In genomic region chr3:85573216-85573863, GRCm38 (mm10) we compare ENCODE assay signal across 8 mouse cellular contexts. TPM values are rescaled to one million over a fixed set of nuclear protein-coding genes. Genes with fewer than 3 reads are reported as not detected.
A peak's percentile ranks its signal among the peaks of the same experiment; 100 is the strongest.
DNase-seq lines count a peak whose midpoint lies in the region; ATAC-seq and TF ChIP-seq lines count a peak whose summit lies in the region.

No protein-coding gene starts in this region.

- peak overlapping the region; percentile 92 for H3K27ac ChIP-seq in gastrocnemius, adult 2 months
- H3K27ac ChIP-seq in forebrain, embryonic 15.5 days (replicated peaks), result peak overlapping the region; percentile 68
- no peak overlapping the region for H3K27ac ChIP-seq in liver, embryonic 15.5 days (replicated peaks)

- WGBS in forebrain, embryonic 15.5 days, result 21% methylated on average over 6 of the region's 6 CpGs
- 13% methylated on average over 6 of the region's 6 CpGs for WGBS in liver, embryonic 15.5 days (ENCODE audit: insufficient replicate concordance)

- no peaks in the 10 kb centered on the region for H3K9me3 ChIP-seq in forebrain, embryonic 15.5 days
- no peaks in the 10 kb centered on the region for H3K9me3 ChIP-seq in liver, embryonic 15.5 days (replicated peaks)

- intact Hi-C loops in gastrocnemius, adult 2 months (cut with DNase I), result loop anchor here (1.0 to 10.0 kb wide), 4 partner anchors 289 to 651 kb away; partner anchors contain the start of gene Rps3a1

- H3K79me3 ChIP-seq in C2C12 (ENCODE audit: low read depth), result no peaks in the 10 kb centered on the region

- no peaks in the 10 kb centered on the region for H3K27me3 ChIP-seq in C2C12 (ENCODE audit: control insufficient read depth, insufficient read depth, insufficient read length)
- no peaks in the 10 kb centered on the region for H3K27me3 ChIP-seq in forebrain, embryonic 15.5 days
- H3K27me3 ChIP-seq in liver, embryonic 15.5 days, result no peaks in the 10 kb centered on the region

- no peaks in the 10 kb centered on the region for H3K36me3 ChIP-seq in C2C12 (ENCODE audit: control insufficient read depth, insufficient read depth)
- no peaks in the 10 kb centered on the region for H3K36me3 ChIP-seq in forebrain, embryonic 15.5 days
- no peaks in the 10 kb centered on the region for H3K36me3 ChIP-seq in liver, embryonic 15.5 days (replicated peaks)

- H3K4me1 ChIP-seq in forebrain, embryonic 15.5 days, result peaks cover 6% of the 10 kb centered on the region
- H3K4me1 ChIP-seq in liver, embryonic 15.5 days (replicated peaks), result peaks cover 10% of the 10 kb centered on the region

- H3K4me3 ChIP-seq in gastrocnemius, adult 2 months, result peak overlapping the region; percentile 82
- H3K4me3 ChIP-seq in C2C12 (ENCODE audit: insufficient read depth, poor library complexity, severe bottlenecking), result peak overlapping the region; percentile 12
- H3K4me3 ChIP-seq in forebrain, embryonic 15.5 days, result peak overlapping the region; percentile 59
- H3K4me3 ChIP-seq in liver, embryonic 15.5 days (replicated peaks), result peak overlapping the region; percentile 80

- no peak for ATAC-seq in forebrain, embryonic 15.5 days (replicated peaks)
- peak; percentile 8 for ATAC-seq in liver, embryonic 15.5 days (ENCODE audit: insufficient read depth)

- TF ChIP-seq CTCF in gastrocnemius, adult 2 months (IDR thresholded peaks at IDR 0.05), result no peak
- no peak for TF ChIP-seq CTCF in C2C12 (IDR thresholded peaks at IDR 0.05; ENCODE audit: control insufficient read depth, insufficient read depth, insufficient read length)

- no peak for DNase-seq in gastrocnemius, adult 2 months
- DNase-seq in gastrocnemius, postnatal 10 days, result no peak
- no peak for DNase-seq in ovary, postnatal 10 days (ENCODE audit: low spot score)
- DNase-seq in thymus, postnatal 4 days, result no peak
- no peak for DNase-seq in layer of hippocampus, adult 9-11 months

- H3ac ChIP-seq in C2C12 (ENCODE audit: control insufficient read depth, insufficient read length, low read depth), result no peak overlapping the region

- H3K79me2 ChIP-seq in C2C12 (ENCODE audit: control insufficient read depth, insufficient read depth), result no peaks in the 10 kb centered on the region

- peak overlapping the region; percentile 40 for H3K9ac ChIP-seq in forebrain, embryonic 15.5 days (replicated peaks)
- H3K9ac ChIP-seq in liver, embryonic 15.5 days, result 0 out of 2 replicates have a peak overlapping the region, but pooled peaks have one; percentile 45

- H3K4me2 ChIP-seq in forebrain, embryonic 15.5 days (replicated peaks), result peak overlapping the region; percentile 49
- H3K4me2 ChIP-seq in liver, embryonic 15.5 days, result peak overlapping the region; percentile 82

TF ChIP-seq in C2C12, 6 proteins besides CTCF, POLR2A, EP300 and RAD21:
- TF ChIP-seq MYOG (IDR thresholded peaks at IDR 0.05; ENCODE audit: control insufficient read depth, extremely low read depth, insufficient read length) (no peak), FOSL1 (IDR thresholded peaks at IDR 0.05; ENCODE audit: insufficient read depth, low read length, poor library complexity, severe bottlenecking) (no peak), MYOD1 (IDR thresholded peaks at IDR 0.05; ENCODE audit: control insufficient read depth, insufficient read length, low read depth) (no peak), USF1 (IDR thresholded peaks at IDR 0.05; ENCODE audit: low read depth) (no peak), CEBPB (IDR thresholded peaks at IDR 0.05; ENCODE audit: low read depth) (no peak), MAX (IDR thresholded peaks at IDR 0.05) (no peak)

RNA-seq across cellular contexts. Expression of gene Gatb, which starts 0.6 kb away (rescaled TPM):
- total RNA-seq in gastrocnemius, adult 2 months (2021), result 10 to 100 TPM; 17.4 to 19.6 TPM
- 10 to 100 TPM; 13.6 to 13.8 TPM for total RNA-seq in gastrocnemius, postnatal 10 days (2021)
- polyA plus RNA-seq in C2C12 (2012; fragmentation: generic; extraction: Trizol), result 12.2 TPM
- polyA plus RNA-seq in forebrain, embryonic 15.5 days (2015; fragmentation: Nextera tagmentation; extraction: Ambion mirVana), result 20.0 and 22.4 TPM in 2 replicates
- polyA plus RNA-seq in liver, embryonic 15.5 days (2015; fragmentation: Nextera tagmentation; extraction: Ambion mirVana), result 13.9 and 17.1 TPM in 2 replicates

Comparison
In these comparisons a context has a peak if more than half of its experiments do, and no peak if none do; other contexts are left out.
1. H3K4me3 ChIP-seq: peak in every context shown above with its lines; median percentile 82 in gastrocnemius, adult 2 months; 80 in liver, embryonic 15.5 days; 59 in forebrain, embryonic 15.5 days; 12 in C2C12.